Mouse (Mus musculus) E14TG2a.4 (cell line): ENCODE measurements around the gene Sgsm1.

Experiments
- CTCF ChIP-seq: conservative IDR thresholded peaks from 2 replicates; pipeline ENCODE4 v1.5.1; 2014; ENCODE audit warnings: low read length
- NANOG ChIP-seq: IDR thresholded peaks from 2 replicates; pipeline ENCODE4 v1.6.1; 2014; ENCODE audit warnings: borderline replicate concordance, low read length, mixed read lengths

DNA sequence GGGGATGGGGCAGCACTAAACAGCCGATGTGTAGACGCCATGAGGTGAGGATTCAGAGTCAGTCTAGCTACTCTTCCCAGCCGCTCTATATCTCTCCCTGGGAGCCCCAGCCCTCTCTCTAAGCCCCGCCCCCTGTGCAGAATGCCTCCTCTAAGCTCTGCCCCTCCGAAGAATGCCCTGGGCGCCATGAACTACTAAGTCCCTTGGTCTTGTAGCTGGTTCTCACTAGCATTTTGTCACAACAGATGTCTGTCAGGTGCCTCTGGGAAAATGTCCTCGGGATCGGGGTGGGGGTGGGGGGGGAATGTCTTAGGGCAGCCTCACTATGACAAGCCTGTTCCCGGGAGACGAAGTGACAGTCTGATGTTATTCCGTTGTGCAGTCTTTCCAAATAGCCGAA is 37.0 kb upstream of the Sgsm1 start:
- TF ChIP-seq CTCF (no peak), NANOG (no peak)
